Mouse (Mus musculus) stomach, postnatal 0 days (tissue): Measurements from ENCODE around the gene Uqcrfs1.

Source experiments
- CTCF ChIP-seq: IDR thresholded peaks from 2 replicates; pipeline ENCODE4 v1.5.1; 2016; ENCODE audit warnings: antibody characterized with exemption, low read depth, mild to moderate bottlenecking, moderate library complexity
- EP300 ChIP-seq: optimal IDR thresholded peaks from 2 replicates; pipeline ENCODE3; 2016; ENCODE audit warnings: antibody characterized with exemption

GRCm38 (mm10) chr13:30518191-30518590, 27.0 kb downstream of the Uqcrfs1 start:
- TF ChIP-seq CTCF (no peak), EP300 (no peak)
